Mouse (Mus musculus) forebrain, embryonic 14.5 days (tissue): ENCODE measurements around the gene Prkd1. TPM values are rescaled to one million over a fixed set of nuclear protein-coding genes. Genes with fewer than 3 reads are reported as not detected.
A peak's percentile ranks its signal among the peaks of the same experiment; 100 is the strongest.

ENCODE experiments used
- ATAC-seq: fragments of 200-750 bp; cut with Nextera tagmentation; 2 replicates; pipeline ENCODE4 v1.8.0; 2017; ENCODE audit warnings: mild to moderate bottlenecking, moderate library complexity
- DNase-seq: peaks from one replicate; pipeline ENCODE4 v3.0.0-alpha.2; 2015; ENCODE audit warnings: low spot score
- H3K27ac ChIP-seq: fragments of 300-500 bp; sonication (generic); 2 replicates; pipeline ENCODE4 v1.5.1; 2014; ENCODE audit warnings: low read depth, mild to moderate bottlenecking, control low read depth, low read length, moderate library complexity
- H3K27me3 ChIP-seq: fragments of 300-500 bp; sonication (generic); replicated peaks from 2 replicates; pipeline ENCODE4 v1.6.1; 2014; ENCODE audit warnings: low read length, control low read depth, mixed read lengths; ENCODE audit not compliant: control insufficient read depth, insufficient read depth
- H3K36me3 ChIP-seq: fragments of 300-500 bp; sonication (generic); 2 replicates; pipeline ENCODE4 v1.6.1; 2014; ENCODE audit warnings: low read length, control low read depth; ENCODE audit not compliant: control insufficient read depth, insufficient read depth
- H3K4me1 ChIP-seq: fragments of 300-500 bp; sonication (generic); 2 replicates; pipeline ENCODE4 v1.6.1; 2014; ENCODE audit warnings: antibody characterized with exemption, low read length, control low read depth; ENCODE audit not compliant: control insufficient read depth, insufficient read depth
- H3K4me2 ChIP-seq: fragments of 300-500 bp; sonication (generic); 2 replicates; pipeline ENCODE4 v1.6.1; 2014; ENCODE audit warnings: mild to moderate bottlenecking, control low read depth, low read length
- H3K4me3 ChIP-seq: fragments of 300-500 bp; sonication (generic); 2 replicates; pipeline ENCODE4 v1.5.1; 2014; ENCODE audit warnings: low read depth, low read length, control low read depth
- H3K9ac ChIP-seq: fragments of 300-500 bp; sonication (generic); 2 replicates; pipeline ENCODE4 v1.6.1; 2014; ENCODE audit warnings: mild to moderate bottlenecking, low read length, control low read depth, moderate library complexity
- H3K9me3 ChIP-seq: fragments of 300-500 bp; sonication (generic); replicated peaks from 2 replicates; pipeline ENCODE4 v1.6.1; 2016; ENCODE audit warnings: low read length, control low read depth, mixed read lengths; ENCODE audit not compliant: control insufficient read depth
- WGBS: fragments of 180-500 bp; shearing (Covaris S2); extraction: QIAGEN DNeasy Blood & Tissue Kit; methylation state at CpG from one replicate; pipeline ENCODE4 v1.1.7; 2014; 5-methylcytosine and 5-hydroxymethylcytosine counted together
- polyA plus RNA-seq: library from polyadenylated mRNA; unstranded; fragments of >200 nt; fragmentation: Nextera tagmentation; extraction: Ambion mirVana; gene quantifications from 2 replicates; pipeline ENCODE4 v1.2.1, GENCODE M21; 2014

Gene Prkd1
- polyA plus RNA-seq, 1 experiment from 2014 or later: 5.0 TPM

- ATAC-seq: peak; percentile 37
Measured at GRCm38 (mm10) chr12:50544855-50545609, 103.9 kb downstream of the Prkd1 start.

DNA sequence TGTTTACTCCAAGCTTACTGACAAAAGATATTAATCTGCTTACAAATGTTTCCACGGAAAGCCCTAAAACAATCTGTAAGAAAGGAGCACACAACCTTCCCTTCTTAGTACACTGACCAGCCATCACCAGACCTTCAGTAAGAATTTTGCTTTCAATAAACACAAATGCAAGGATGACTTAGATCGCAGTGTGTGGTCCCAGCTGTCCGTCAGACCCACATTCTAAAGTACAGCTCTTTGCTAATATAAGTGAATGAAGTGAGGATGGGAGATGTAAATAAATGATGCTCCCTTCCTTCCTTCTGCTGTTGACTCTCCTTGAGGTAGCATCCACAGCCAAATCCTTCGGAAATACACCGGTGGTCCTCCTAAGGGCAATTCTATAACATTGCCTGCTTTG lies 108.1 kb downstream of the Prkd1 start:
- no peaks in the 10 kb centered on the region for H3K36me3 ChIP-seq
- DNase-seq: no peak
- 89% methylated on average over 5 of the region's 5 CpGs for WGBS
- H3K27ac ChIP-seq: no peak overlapping the region
- no peak for ATAC-seq
- H3K4me2 ChIP-seq: no peak overlapping the region
- no peaks in the 10 kb centered on the region for H3K9me3 ChIP-seq
- H3K4me1 ChIP-seq: peaks cover 21% of the 10 kb centered on the region
- no peak overlapping the region for H3K4me3 ChIP-seq
- H3K9ac ChIP-seq: no peak overlapping the region
- H3K27me3 ChIP-seq: no peaks in the 10 kb centered on the region

More at GRCm38 (mm10) chr12:50544855-50545609, 103.9 kb downstream of the Prkd1 start:
- Histone ChIP-seq H3K4me3 (no peak overlapping the region), H3K27me3 (no peaks in the 10 kb centered on the region), H3K4me2 (no peak overlapping the region; the same call in 1 of the 2 replicates), H3K27ac (no peak overlapping the region), H3K9me3 (no peaks in the 10 kb centered on the region), H3K4me1 (peaks cover 38% of the 10 kb centered on the region), H3K36me3 (no peaks in the 10 kb centered on the region), H3K9ac (no peak overlapping the region)
- DNase-seq: peak; percentile 53
- WGBS: 7% methylated on average over 8 of the region's 8 CpGs

DNA sequence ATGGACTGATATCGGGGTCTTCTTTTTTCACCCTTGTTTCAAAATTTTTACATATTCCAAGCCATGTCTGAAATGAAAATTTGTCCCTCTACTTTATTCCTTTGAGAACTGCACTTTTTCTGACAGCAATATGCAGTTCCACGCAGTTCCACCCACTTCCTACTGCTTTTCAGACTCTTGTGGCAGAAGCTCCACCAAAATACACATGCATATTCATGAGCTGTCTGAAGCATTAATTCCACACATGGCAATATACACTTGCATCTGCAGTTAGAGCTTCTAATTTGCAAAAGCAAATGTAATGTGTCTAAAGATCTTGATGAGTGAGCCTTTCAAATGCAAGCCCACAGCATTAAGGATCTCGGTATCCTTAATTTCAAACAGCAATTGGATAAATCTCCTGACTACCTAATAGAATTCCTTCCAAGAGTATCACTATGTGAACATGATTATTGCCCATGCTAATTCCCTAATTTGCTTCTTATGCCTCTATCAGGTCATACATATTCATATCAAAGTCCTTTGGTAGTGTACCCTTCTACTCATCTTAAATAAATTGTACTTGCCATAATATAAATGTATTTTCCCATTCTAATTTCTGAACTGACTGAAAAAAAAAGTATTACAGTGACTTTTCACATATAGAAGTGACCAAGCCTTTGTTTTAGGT lies 110.5 kb downstream of the Prkd1 start:
- no peaks in the 10 kb centered on the region for H3K36me3 ChIP-seq
- H3K4me2 ChIP-seq: no peak overlapping the region
- ATAC-seq (peak; percentile 95), DNase-seq (peak; percentile 83)
- no peaks in the 10 kb centered on the region for H3K9me3 ChIP-seq
- no peak overlapping the region for H3K4me3 ChIP-seq
- H3K4me1 ChIP-seq: peaks cover 3% of the 10 kb centered on the region; the same call in 1 of the 2 replicates
- H3K9ac ChIP-seq: no peak overlapping the region
- no peak overlapping the region for H3K27ac ChIP-seq
- no peaks in the 10 kb centered on the region for H3K27me3 ChIP-seq
- WGBS: 58% methylated on average over 3 of the region's 3 CpGs

- no peak overlapping the region for H3K9ac ChIP-seq
- DNase-seq: no peak
- 82% methylated on average over 2 of the region's 2 CpGs for WGBS
- no peak overlapping the region for H3K4me3 ChIP-seq
- H3K4me1 ChIP-seq: peaks cover 3% of the 10 kb centered on the region; the same call in 1 of the 2 replicates
- H3K27ac ChIP-seq: no peak overlapping the region
- H3K36me3 ChIP-seq: no peaks in the 10 kb centered on the region
- H3K4me2 ChIP-seq: no peak overlapping the region
- H3K9me3 ChIP-seq: no peaks in the 10 kb centered on the region
- ATAC-seq: no peak
- no peaks in the 10 kb centered on the region for H3K27me3 ChIP-seq
Measured at GRCm38 (mm10) chr12:50537761-50538160, 111.1 kb downstream of the Prkd1 start.

DNA sequence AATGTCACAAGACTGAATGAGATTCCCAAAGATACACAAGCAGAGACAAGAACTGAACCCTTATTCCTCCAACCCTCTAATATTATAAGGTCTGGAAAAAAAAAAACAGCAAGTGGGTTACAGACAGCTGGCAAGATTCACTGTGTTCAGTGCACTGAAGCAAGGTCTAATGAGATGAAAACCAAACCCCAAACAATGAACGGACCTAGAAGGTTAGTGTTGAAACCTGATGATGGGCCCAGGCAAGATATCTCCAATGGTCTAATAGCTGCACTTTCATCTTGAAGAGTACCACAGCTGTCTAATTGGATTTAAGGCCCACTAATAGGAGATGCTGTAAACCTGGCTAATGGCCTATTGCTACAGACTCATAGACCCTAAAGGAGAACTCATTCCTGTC lies 111.9 kb downstream of the Prkd1 start:
- Histone ChIP-seq H3K27me3 (no peaks in the 10 kb centered on the region), H3K4me1 (peaks cover 3% of the 10 kb centered on the region; the same call in 1 of the 2 replicates), H3K9me3 (no peaks in the 10 kb centered on the region), H3K4me2 (no peak overlapping the region), H3K9ac (no peak overlapping the region), H3K4me3 (no peak overlapping the region), H3K27ac (no peak overlapping the region), H3K36me3 (no peaks in the 10 kb centered on the region)
- no peak for ATAC-seq
- WGBS: 3% methylated on average over 1 of the region's 1 CpGs
- no peak for DNase-seq

DNA sequence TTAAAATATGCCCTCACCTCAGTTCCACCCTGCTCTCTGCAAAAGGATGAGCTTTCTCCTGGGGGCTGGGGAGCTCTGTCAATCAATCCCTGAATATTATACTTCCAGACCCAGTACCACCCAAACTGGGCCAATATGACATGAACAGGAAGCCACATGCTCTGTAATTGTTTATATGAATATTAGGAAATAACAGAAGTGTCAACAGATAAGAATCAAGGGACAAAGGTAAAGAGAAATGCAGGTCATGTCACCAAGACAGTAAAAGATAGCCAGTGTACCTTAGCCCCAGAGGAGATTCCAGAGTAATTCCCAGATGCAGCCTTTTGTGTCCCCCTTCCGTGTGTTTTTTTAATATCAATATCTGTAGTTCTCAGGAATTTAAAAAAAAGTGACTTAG lies 120.3 kb downstream of the Prkd1 start:
- Histone ChIP-seq H3K4me1 (no peaks in the 10 kb centered on the region), H3K9me3 (no peaks in the 10 kb centered on the region)
- 88% methylated on average over 1 of the region's 1 CpGs for WGBS

GRCm38 (mm10) chr12:50524061-50524460 lies 124.8 kb downstream of the Prkd1 start:
- WGBS: 77% methylated on average over 2 of the region's 2 CpGs
- ATAC-seq (no peak), DNase-seq (no peak)
- Histone ChIP-seq H3K4me2 (no peak overlapping the region), H3K9me3 (no peaks in the 10 kb centered on the region), H3K27ac (no peak overlapping the region), H3K9ac (no peak overlapping the region), H3K27me3 (no peaks in the 10 kb centered on the region), H3K4me3 (no peak overlapping the region), H3K4me1 (no peaks in the 10 kb centered on the region), H3K36me3 (no peaks in the 10 kb centered on the region)

More for the DNA sequence above, 120.3 kb downstream of the Prkd1 start:
- Histone ChIP-seq H3K9ac (no peak overlapping the region), H3K4me3 (no peak overlapping the region), H3K27me3 (no peaks in the 10 kb centered on the region), H3K27ac (no peak overlapping the region), H3K4me2 (no peak overlapping the region), H3K36me3 (no peaks in the 10 kb centered on the region)
- DNase-seq (no peak), ATAC-seq (no peak)

- Histone ChIP-seq H3K4me2 (no peak overlapping the region), H3K4me1 (no peaks in the 10 kb centered on the region), H3K36me3 (no peaks in the 10 kb centered on the region), H3K9ac (no peak overlapping the region), H3K4me3 (no peak overlapping the region), H3K27me3 (no peaks in the 10 kb centered on the region), H3K27ac (no peak overlapping the region), H3K9me3 (no peaks in the 10 kb centered on the region)
- DNase-seq: no peak
- no peak for ATAC-seq
- 80% methylated on average over 2 of the region's 2 CpGs for WGBS
Measured at GRCm38 (mm10) chr12:50514526-50514925, 134.4 kb downstream of the Prkd1 start.
